Mouse (Mus musculus): ENCODE data around the gene Bag3.
"Not testable (repeated sequence)": the region's sequence is repeated elsewhere in the genome, so short reads cannot be mapped to it uniquely, and the experiment has no call there.

Bag3 gene

GRCm38 (mm10) chr7:128570657-128571056, 47.2 kb downstream of the Bag3 start:
- not testable (repeated sequence) for DNase-seq

GRCm38 (mm10) chr7:128572030-128572429, 48.6 kb downstream of the Bag3 start:
- DNase-seq: no peak

GRCm38 (mm10) chr7:128575211-128575610, 51.8 kb downstream of the Bag3 start:
- DNase-seq: no peak

- no peak for DNase-seq
Measured at GRCm38 (mm10) chr7:128575794-128576193, 52.4 kb downstream of the Bag3 start.

GRCm38 (mm10) chr7:128577607-128578006, 54.2 kb downstream of the Bag3 start:
- DNase-seq: no peak

- no peak for DNase-seq
Measured at GRCm38 (mm10) chr7:128578199-128578945, 55.0 kb downstream of the Bag3 start.

- DNase-seq: no peak
Measured at GRCm38 (mm10) chr7:128579381-128579780, 56.0 kb downstream of the Bag3 start.

GRCm38 (mm10) chr7:128580318-128580717, 56.9 kb downstream of the Bag3 start:
- DNase-seq: no peak

- no peak for DNase-seq
Measured at GRCm38 (mm10) chr7:128581864-128582484, 58.6 kb downstream of the Bag3 start.

GRCm38 (mm10) chr7:128583213-128583948, 60.0 kb downstream of the Bag3 start:
- DNase-seq: peak; percentile 68

GRCm38 (mm10) chr7:128587334-128587933, 64.0 kb downstream of the Bag3 start:
- DNase-seq: no peak

GRCm38 (mm10) chr7:128591345-128592084, 68.1 kb downstream of the Bag3 start:
- DNase-seq: peak; percentile 9

- DNase-seq: peak; percentile 26
Measured at GRCm38 (mm10) chr7:128592118-128592935, 68.9 kb downstream of the Bag3 start.

- DNase-seq: no peak
Measured at GRCm38 (mm10) chr7:128592936-128593241, 69.5 kb downstream of the Bag3 start.

- DNase-seq: no peak
Measured at GRCm38 (mm10) chr7:128596274-128596673, 72.9 kb downstream of the Bag3 start.

Data from right cerebral cortex, postnatal 25 days (tissue).